Mouse (Mus musculus) natural killer cell, adult 2 months (primary cell): ENCODE measurements at regions not wholly inside any gene's neighbourhood (a gene's known extent, or its start where the extent isn't known, plus 50 kb on each side); places are given as distances from the start of the nearest gene placed in this dataset.

Experiments used
- DNase-seq, 2 experiments: peaks; one replicate each; pipeline ENCODE4 v3.0.0; 2022; ENCODE audit warnings: low spot score in 2 of 2

- DNase-seq: no peak
These were observed 477.8 kb downstream of the Efnb2 start for GRCm38 (mm10) chr8:8183233-8183622.

- DNase-seq: no peak
These were observed 478.3 kb downstream of the Efnb2 start for GRCm38 (mm10) chr8:8182616-8183232.

- DNase-seq: no peak
These were observed 478.9 kb downstream of the Efnb2 start for GRCm38 (mm10) chr8:8182108-8182507.

GRCm38 (mm10) chr8:8174286-8174685 is 486.8 kb downstream of the Efnb2 start:
- DNase-seq: no peak

- no peak for DNase-seq
These were observed 492.4 kb downstream of the Efnb2 start for GRCm38 (mm10) chr8:8168674-8169073.

GRCm38 (mm10) chr8:8168250-8168649 is 492.8 kb downstream of the Efnb2 start:
- no peak for DNase-seq

GRCm38 (mm10) chr8:8147527-8147926 is 513.5 kb downstream of the Efnb2 start:
- no peak for DNase-seq

- no peak for DNase-seq
These were observed 518.0 kb downstream of the Efnb2 start for GRCm38 (mm10) chr8:8142933-8143495.

GRCm38 (mm10) chr8:8142461-8142860 is 518.6 kb downstream of the Efnb2 start:
- no peak for DNase-seq

GRCm38 (mm10) chr8:8139720-8140119 is 521.3 kb downstream of the Efnb2 start:
- no peak for DNase-seq

GRCm38 (mm10) chr8:8133001-8133785 is 527.8 kb downstream of the Efnb2 start:
- no peak for DNase-seq

GRCm38 (mm10) chr8:8131961-8132376 is 529.1 kb downstream of the Efnb2 start:
- DNase-seq: no peak

- DNase-seq: no peak
These were observed 530.2 kb downstream of the Efnb2 start for GRCm38 (mm10) chr8:8130806-8131205.

GRCm38 (mm10) chr8:8115595-8116429 is 545.2 kb downstream of the Efnb2 start:
- no peak for DNase-seq

GRCm38 (mm10) chr8:8114604-8115003 is 546.4 kb downstream of the Efnb2 start:
- DNase-seq: no peak

GRCm38 (mm10) chr8:8109785-8110350 is 551.2 kb downstream of the Efnb2 start:
- no peak for DNase-seq

- no peak for DNase-seq
These were observed 557.5 kb downstream of the Efnb2 start for GRCm38 (mm10) chr8:8103492-8103891.

GRCm38 (mm10) chr8:8102010-8102727 is 558.9 kb downstream of the Efnb2 start:
- no peak for DNase-seq

GRCm38 (mm10) chr8:8092551-8092950 is 568.5 kb downstream of the Efnb2 start:
- no peak for DNase-seq

GRCm38 (mm10) chr8:8084652-8085051 is 576.4 kb downstream of the Efnb2 start:
- DNase-seq: no peak

- no peak for DNase-seq
These were observed 597.0 kb downstream of the Efnb2 start for GRCm38 (mm10) chr8:8064074-8064473.
